Mouse (Mus musculus) layer of hippocampus, postnatal 25 days (tissue): ENCODE measurements around the gene Hdac11. TPM values are rescaled to one million over a fixed set of nuclear protein-coding genes. Genes with fewer than 3 reads are reported as not detected.
"Not testable (repeated sequence)": the region's sequence is repeated elsewhere in the genome, so short reads cannot be mapped to it uniquely, and the experiment has no call there.

Source experiments
- DNase-seq, 2 experiments: peaks; one replicate each; pipeline ENCODE4 v3.0.0; 2022; ENCODE audit warnings: mixed read lengths in 2 of 2, low spot score in 1 of 2; ENCODE audit errors: extremely low spot score in 1 of 2
- total RNA-seq, 2 experiments: library from RNA; stranded (reverse); gene quantifications; 2 replicates each; pipeline ENCODE4 v1.2.3; 2021

The Hdac11 gene
- 100 to 1,000 TPM; 135 to 150 TPM for total RNA-seq

DNA sequence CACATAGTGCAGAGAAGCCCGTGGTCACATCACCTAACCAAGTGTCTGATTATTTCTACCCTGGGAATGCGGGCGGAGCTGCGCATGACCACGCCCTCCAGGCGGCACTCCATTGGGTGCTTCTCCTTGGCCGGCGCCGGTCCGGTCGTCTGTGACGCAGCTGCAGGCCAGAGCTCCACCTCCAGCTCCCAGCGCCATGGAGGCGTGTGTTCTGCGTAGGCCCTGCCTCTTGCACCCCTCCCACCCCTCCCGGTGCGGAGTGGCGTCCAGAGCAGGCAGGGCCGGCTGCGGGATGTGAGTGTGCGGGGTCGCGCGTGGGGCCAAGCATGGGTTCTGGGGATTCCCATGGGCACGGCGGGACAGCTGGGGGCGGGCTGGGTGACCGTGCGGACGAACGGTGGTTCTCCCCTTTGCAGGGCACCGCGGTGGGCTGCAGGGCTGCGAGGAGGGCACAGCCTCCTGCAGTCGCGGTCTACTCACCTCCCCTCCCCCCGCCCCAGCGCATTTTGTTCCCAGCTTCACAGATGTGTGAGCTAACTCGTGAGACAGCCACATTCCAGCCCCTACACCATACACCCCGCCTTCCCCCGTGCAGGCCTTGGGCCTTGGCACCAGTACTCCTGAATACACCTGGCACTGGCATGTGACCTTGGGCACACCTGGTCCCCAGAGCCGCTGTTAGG, at the start of gene Hdac11:
Gene Hdac11, plus strand, starts transcription at position 112 of the 683 bp plus-strand sequence.
- peak; percentile 71 to 74 for DNase-seq

DNA sequence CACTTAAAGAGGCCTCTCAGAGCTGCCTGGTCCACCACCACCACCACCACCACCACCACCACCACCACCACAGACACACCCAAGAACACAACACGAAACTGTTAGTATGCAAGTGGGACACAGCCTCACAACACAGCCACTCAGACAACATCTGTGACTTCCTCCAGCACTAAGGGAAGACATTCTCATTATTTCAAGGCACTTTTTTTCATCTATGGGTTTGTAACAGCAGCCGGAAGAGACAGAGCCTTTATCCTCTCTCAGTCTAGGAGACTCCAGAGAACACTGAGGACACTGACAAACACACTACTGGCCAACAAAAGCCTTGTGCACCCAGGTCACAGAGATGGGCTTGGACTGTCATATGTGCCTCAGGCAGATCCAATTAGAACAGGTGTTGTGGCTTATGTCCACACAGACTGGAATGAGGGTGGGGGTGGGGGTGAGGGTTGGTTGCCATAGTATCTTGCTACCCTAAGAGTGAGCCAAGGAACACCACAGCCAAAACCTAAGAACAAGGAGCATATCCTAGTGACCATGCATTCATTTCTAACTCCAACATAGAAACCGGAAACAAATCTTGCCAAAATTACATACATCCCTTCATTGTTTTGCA, 48.1 kb upstream of the Hdac11 start:
- DNase-seq = no peak

DNA sequence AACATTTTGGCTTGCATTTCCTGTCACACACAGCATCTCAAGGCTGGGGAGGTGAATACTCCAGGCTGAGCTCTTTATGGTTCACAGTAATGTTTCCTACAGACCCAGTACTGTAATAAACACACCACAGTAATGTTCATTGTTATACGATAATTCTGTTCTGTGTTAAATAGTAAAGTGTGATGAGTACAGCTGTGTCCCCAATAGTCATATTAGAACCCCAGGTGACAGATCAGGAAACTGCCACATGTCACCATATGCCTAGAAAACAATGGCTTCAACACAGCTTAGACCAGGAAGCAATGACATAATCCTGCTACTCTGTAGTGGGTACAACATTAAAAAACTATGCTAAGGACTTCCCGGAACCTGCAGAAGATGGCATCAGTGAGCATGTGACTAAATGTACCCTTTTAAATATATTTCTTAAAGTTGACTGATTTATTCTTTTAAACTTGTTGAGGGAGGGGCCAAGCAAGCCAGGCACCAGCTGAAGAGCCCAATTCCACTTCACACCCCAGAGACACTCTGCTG, 47.5 kb upstream of the Hdac11 start:
- no peak for DNase-seq

DNA sequence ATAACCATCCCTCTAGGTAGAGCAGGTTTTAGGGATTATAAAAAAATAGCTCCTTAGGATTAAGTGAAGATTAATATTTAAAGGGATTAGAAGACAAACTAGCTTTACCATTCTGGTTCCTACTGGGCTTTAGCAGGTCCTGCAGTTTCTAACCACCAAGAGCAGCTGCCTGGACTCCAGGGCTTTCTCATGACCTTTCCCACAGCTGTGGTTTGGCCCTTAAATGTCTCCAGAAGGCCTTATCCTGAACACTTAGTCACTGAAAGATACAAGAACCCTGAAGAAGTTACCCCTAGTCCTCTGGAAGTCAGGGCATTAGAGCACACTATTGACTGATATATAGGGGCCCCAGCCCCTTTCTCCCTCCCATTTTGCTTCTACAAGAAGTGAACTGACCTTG, 47.0 kb upstream of the Hdac11 start:
- DNase-seq = no peak

DNA sequence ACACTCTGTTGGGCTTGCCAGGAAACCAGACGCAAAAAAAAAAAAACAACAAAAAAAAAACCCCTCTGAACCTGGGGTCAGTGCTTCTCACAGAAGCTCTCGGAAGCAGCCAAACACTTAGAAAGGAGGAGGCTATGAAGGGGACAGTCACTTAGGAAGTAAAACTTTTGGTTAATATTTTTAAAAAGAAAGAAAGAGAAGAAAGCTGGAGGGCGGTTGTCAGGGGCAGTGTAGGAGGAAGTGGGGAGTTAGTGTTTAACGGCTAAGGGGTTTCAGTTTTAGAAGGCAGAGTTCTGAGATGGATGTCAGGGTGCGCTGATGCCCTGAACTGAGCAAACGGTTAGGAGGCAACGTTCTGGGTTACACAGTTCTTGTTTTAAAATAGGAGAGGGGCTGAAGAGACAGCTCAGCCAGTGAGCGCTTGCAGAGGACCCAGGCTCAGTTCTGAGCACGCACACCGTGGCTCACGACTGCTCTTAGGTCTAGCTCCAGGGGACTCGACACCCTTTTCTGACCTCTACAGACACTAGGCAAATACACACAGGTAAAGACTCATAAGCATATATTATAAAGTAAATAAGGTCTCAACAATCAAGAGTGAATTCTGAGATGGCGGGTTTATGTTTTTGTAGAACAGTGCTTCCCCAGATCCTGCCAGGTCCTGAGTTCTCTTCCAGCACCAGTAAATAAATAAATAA, 46.0 kb upstream of the Hdac11 start:
- no peak for DNase-seq

DNA sequence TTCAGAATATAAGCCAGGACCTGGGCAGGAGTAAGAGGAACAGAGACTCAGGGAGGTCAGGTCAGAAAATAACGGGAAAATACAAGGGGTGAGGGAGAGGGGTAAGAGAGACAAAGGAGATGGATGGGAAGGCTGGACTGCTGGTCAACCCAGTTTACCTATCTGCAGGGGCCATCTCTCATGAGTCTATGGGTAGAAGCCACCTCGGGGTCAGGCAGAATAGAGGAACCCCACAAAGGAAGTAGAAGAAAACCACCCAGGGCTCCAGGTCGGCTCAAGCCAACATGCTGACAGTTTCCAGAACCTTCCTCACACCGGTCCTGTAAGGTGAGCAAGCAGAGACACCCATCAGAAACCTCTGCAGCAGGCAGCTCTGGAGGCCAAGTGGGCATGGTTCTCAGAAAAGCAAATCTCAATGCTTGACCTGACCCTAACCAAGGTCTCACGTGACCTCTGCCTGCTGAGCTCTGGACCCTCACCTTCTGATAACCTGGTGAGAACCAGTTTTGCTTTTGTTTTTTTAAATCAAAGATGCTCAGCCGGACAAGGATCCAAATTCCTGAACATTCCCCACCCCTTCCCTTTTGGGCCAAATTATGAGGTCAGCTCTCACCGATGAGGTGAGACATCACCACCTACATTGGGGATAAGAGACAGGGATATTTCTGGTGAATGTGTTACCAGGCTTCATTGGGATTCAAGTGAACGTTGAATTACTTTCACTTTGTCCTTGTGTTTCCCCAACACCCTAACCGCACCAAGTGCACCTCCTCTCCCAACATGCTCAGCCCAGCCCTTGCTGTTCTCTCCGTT, 45.1 kb upstream of the Hdac11 start:
- DNase-seq = no peak

DNA sequence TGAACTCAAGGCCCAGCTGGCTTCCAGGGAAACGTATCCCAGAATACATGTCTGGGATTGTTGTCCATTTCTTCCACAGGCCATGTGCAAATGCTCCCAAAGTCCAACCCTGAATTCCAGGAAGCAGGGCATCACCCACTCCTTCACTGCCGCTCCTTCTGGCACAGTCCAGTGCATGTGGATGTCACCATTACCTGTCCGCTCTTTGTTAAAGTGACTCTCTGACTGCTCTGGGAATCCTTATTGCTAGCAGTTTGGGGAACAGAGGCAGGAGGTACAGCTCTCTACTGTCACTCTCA, 44.6 kb upstream of the Hdac11 start:
- no peak for DNase-seq

DNA sequence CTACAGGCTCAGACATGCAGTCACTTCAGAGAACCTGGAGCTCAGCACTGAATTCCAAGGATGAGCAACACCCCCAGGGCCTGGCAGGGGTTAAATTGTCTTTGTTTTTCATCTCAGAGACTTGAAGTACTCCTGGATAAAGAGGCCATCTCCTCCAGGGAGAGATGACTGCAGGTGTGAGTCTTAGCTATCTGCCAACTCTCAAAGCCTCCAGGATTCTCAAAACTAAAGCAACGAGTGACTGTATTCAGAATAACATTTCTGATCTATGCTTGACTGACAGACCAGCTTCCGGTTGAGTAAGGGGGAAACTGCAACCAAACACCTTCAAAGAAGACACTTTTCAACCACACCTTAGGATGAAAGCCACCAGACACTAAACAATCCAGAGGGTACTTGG, 41.7 kb upstream of the Hdac11 start:
- no peak for DNase-seq

DNA sequence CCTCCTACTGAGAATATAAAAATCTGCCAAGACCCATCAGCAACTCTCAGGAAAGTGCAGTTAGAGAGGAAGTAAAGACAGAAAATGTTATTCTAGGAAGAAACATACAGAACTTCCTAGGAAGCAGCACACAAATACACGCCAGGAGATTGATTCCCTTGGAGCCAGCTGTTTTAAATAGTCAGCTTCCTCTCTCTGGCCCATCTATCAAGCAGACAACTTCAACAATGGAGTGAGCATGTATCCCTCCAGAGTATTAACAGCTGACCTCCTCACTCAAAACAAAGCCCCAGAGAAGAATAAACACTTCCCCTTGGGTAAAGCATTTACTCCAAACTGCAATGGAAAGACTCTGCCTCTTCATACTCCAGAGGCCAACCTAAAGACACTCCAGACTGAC, 41.3 kb upstream of the Hdac11 start:
- no peak for DNase-seq

DNA sequence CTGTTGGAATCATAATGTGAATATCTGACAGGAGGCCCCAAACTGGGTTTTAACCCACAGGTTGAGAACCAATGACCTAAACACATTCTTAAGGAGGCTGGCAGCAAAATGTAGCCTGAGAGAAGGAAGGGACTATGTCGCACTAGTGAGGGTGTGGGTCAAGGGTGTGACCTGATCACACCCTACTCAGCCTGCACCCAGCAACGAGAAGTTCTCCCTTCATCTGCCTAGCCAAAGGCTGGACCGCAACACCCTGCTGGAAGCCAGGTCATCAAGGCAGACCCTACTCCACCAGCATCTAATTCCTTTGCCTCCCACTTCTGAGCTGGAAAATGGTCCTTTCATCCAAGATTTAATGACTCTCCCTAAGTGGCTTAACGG, 40.6 kb upstream of the Hdac11 start:
- peak in 1 of 2 experiments; percentile 14 for DNase-seq

DNA sequence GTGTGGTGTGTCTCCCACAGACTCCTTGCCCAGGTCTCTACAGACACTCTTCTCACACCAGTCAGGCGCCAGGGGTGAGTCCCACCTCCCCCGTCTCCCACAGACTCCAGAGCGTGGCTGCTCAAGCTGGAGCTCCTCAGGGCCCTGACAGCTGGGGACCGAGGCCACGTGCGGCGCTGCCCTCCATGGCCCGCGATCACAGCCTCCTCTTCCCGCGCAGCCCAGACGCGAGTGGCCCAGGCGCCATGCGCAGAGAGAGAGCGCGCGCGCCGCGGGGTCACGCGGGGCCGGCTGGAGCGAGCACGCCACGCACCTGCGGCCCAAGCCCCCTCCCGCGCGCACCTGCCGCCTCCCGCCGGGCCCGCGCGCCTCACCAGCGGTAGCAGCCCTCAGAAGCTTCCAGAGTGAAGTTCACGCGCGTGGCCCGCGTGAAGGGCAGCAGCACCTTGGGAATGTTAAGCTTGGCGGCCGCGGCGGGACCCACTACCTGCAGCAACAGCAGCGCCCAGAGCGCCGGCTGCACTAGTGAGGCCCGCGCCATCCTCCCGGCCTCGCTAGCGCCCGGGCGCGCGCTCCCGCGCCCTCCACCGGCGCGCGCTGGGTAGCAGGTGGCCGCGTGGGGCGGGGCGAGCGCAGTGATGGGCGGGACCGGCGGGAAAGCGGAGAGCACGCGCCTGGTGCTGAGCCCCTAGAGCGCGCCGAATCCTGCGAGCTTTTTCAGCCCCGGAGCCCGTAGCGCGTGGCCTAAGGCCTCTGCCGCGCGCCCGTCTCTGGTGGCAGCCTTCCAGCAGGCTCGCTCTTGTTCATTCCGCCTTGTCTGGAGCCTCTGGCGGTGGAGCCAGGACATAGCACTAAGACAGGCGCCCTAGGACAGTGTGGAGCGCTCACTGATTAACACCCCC, 40.0 kb upstream of the Hdac11 start, which contains the start of gene Nup210:
Gene Nup210, minus strand, starts transcription at position 586 of the 902 bp plus-strand sequence.
- peak; percentile 84 to 94 for DNase-seq

DNA sequence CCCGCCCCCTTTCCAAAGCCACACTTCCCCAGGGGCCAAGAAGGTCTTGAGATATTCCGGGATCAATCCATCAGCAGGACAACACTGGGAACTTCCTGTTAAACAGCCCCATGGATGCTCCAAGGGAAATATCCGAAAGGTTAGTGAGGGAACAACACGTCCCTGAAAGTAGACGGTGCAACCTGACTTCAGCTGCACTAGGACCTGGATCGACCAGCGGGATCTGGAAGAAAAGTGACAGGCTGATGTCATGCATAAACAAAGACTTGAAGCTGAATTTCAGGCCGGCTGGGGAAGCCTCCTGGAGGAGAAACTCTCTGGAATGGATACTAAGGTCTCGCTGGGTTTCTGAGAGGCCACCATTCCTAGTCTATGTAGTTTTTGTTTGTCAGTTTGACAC, 39.3 kb upstream of the Hdac11 start:
- DNase-seq = no peak

DNA sequence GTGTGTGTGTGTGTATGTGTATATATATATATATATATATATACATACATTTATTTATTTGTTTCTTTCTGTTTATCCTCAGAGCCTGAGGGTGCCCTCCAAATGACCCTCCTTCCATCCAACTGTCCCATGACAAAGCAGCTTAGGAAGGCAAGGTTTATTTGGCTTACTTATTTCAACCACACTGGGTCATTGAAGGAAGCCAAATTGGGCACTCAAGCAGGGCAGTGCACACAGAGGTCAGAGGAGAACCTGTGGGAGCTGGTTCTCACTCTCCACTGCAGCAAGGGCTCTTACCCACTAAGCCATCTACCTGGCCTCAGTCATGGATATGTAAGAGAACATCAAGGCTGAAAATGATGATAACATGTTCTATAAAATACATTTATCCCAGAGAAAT, 37.9 kb upstream of the Hdac11 start:
- DNase-seq = no peak

DNA sequence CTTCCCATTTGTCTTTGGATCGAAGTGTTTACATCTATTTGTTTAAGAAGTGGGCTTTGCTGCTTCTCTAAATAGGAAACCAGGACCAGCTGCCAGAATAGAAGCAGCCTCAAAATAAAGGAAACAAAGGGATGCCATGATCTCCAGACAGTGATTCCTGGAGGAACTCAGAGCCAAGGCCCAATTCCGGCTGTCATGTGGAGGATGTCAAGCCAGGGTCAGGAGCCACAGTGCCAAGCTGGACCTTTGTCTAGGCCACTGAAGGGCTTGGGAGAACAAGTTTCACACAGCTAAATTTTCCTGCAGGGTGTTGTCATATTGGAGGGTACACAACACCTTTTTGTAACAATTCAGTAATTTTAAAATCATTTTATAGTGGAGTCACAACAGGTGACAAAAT, 36.3 kb upstream of the Hdac11 start:
- no peak for DNase-seq

DNA sequence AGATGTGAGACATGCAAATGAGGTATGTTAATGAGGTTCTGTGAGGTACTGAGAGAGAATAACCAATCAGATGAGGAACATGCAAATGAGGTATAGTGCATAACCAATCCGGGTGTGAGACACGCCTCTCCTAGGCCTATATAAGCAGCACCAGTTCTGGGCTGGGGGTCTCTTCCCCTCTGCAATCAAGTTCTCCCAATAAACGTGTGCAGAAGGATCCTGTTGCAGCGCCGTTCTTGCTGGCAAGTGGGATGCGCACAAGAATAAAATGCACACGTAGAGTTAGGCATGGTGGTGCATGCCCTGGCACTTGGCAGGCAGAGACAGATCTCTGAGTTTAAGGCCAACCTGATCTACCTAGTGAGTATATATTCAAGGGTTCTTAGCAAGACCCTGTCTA, 35.4 kb upstream of the Hdac11 start:
- DNase-seq = not testable (repeated sequence)

DNA sequence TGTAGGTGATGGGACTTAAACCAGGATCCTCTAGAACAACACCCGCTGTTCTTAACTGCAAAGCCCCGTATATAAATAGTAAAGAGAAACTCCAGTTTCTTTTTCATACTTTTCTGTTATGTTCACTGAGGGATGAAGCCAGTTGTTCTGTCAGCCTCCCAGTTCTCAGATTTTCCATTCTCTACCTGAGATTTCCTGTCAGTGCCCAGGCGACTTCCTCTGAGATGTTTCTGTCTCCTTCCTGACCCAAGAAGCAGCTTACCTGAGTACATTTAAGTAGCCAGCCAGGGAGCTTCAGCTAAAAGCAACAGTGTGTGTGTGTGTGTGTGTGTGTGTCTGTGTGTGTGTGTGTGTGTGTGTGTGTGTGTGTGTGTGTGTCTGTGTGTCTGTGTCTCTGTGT, 33.0 kb upstream of the Hdac11 start:
- no peak for DNase-seq

DNA sequence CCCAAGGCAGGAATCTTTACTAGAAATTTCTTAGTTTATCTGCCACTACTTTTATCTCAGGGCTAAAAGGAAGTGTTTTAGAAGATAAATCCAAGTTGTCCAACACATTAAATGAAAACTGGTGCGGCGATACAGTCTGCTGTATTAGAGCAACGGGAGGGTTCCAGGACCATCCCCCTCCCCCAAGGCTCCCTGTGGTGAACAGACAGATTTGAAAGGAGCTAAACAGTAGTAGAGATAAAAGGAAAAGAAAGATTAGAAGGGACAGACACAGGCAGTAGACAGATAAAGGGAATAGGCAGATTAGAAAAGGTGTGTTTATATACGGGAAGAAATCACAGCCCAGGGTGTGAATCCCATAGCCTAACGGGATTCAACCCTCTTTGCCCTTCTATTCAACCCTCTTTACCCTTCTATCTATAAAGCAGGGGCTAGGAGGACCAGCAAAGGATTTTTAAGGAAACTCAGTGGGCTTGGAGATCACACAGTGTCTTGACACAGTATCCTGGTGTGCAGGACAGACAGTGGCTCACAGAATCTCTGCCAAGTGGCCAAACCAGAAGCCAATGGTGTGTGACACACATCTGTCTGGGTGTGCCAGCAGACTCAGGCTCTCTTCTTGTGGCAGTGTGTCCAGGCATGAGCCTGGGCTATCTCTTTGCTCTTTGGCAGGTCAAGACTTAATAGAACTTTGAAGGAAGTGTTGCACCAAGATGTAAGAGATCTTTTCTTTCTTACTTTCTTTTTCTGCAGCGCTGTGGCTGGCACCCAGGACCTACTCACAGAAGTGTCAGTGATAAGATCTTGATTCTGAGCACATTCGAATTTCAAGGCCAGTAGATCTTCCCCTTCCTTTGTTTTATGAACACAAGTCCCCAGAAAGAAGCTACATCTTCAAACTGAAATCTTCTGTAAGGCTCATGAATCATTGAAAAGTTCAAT, 31.9 kb upstream of the Hdac11 start:
- no peak for DNase-seq

DNA sequence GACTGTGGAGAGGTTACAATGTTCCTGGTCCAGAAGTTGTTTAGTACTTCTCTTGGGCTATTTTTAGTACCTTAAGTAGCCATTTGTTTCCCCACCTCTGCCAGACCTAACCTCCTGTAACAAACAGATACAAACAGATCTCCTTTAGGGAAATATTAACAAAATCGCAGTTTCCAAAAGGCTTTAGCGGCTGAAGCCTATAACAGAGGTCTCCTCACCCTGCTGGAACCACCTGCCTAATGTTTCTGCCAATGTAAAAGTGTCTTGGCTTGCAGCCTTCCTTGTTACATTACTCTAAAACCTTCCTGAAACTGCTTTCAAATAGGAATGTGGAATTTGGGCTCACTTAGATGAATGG, 31.3 kb upstream of the Hdac11 start:
- no peak for DNase-seq

DNA sequence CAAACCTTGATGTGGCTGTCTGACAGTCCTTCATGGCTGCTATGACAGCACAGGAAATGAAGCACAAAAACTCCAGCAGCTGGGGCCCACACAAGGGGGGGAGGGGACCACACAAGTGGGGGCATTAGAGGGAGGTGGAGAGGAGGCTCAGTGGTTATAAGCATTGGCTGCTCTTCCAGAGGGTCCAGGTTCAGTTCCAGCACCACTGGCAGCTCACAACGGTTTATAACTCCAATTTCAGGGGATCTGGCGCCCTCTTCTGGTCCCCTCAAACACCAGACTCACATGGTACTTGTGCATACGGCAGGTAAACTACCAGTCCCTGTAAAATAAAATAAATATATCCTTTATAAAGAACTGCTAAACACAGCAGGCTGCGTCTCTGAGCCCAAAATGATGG, 27.5 kb upstream of the Hdac11 start:
- no peak for DNase-seq
